Mouse (Mus musculus) CH12.LX (cell line): ENCODE data around the gene Chpt1. TPM values are rescaled to one million over a fixed set of nuclear protein-coding genes. Genes with fewer than 3 reads are reported as not detected.
"Not testable (repeated sequence)": the region's sequence is repeated elsewhere in the genome, so short reads cannot be mapped to it uniquely, and the experiment has no call there.

ENCODE experiments used
- DNase-seq: peaks from one replicate; pipeline ENCODE4 v3.0.0-alpha.2; 2013; ENCODE audit errors: extremely low read depth
- H3K27ac ChIP-seq: 2 replicates; pipeline ENCODE4 v1.5.1; 2012; ENCODE audit warnings: low read depth, mild to moderate bottlenecking, control low read depth, moderate library complexity; ENCODE audit not compliant: insufficient read depth
- H3K27me3 ChIP-seq: replicated peaks from 2 replicates; pipeline ENCODE3; 2012; ENCODE audit warnings: inconsistent platforms
- H3K36me3 ChIP-seq, 2 experiments: replicated peaks in 1 of 2; 2 replicates each; pipeline versions ENCODE3 to v1.6.1; 2012; ENCODE audit warnings: inconsistent platforms in 1 of 2, low read length in 1 of 2, mild to moderate bottlenecking in 1 of 2, mixed read lengths in 1 of 2, moderate library complexity in 1 of 2; ENCODE audit not compliant: control insufficient read depth in 1 of 2, insufficient read depth in 1 of 2
- H3K4me1 ChIP-seq, 2 experiments: 2 replicates each; pipeline ENCODE4 v1.6.1; 2012; ENCODE audit warnings: inconsistent platforms in 1 of 2, moderate library complexity in 1 of 2; ENCODE audit not compliant: insufficient read depth in 2 of 2, control insufficient read depth in 1 of 2
- H3K4me2 ChIP-seq: 2 replicates; pipeline ENCODE4 v1.6.1; 2012; ENCODE audit warnings: low read depth, mild to moderate bottlenecking, control low read depth; ENCODE audit not compliant: poor library complexity, insufficient read depth, severe bottlenecking
- H3K4me3 ChIP-seq, 3 experiments: fragments of 150-350 bp in 1 of 3; sonication (generic) in 1 of 3; replicated peaks in 1 of 3; 2 replicates each; pipeline versions ENCODE3 to v1.5.1; 2011 to 2012; ENCODE audit warnings: low read depth in 2 of 3, low read length in 2 of 3, mild to moderate bottlenecking in 2 of 3, moderate library complexity in 2 of 3, control low read depth in 1 of 3, improper control_type of control experiment in 1 of 3, inconsistent platforms in 1 of 3, mixed read lengths in 1 of 3; ENCODE audit not compliant: poor library complexity in 1 of 3
- H3K79me2 ChIP-seq: replicated peaks from 2 replicates; pipeline ENCODE4 v1.6.1; 2012; ENCODE audit warnings: mild to moderate bottlenecking, moderate library complexity; ENCODE audit not compliant: control insufficient read depth, poor library complexity, insufficient read depth, severe bottlenecking; ENCODE audit errors: extremely low read depth
- H3K9ac ChIP-seq: 2 replicates; pipeline ENCODE4 v1.6.1; 2012; ENCODE audit warnings: low read depth, mild to moderate bottlenecking, control low read depth, moderate library complexity; ENCODE audit not compliant: insufficient read depth
- H3K9me3 ChIP-seq: replicated peaks from 2 replicates; pipeline ENCODE3; 2012; ENCODE audit warnings: low read length, inconsistent platforms, mixed read lengths
- BHLHE40 ChIP-seq: IDR thresholded peaks from 2 replicates; pipeline ENCODE4 v1.6.1; 2011; ENCODE audit warnings: mild to moderate bottlenecking, low read depth, low read length, improper control_type of control experiment
- CHD2 ChIP-seq: IDR thresholded peaks from 2 replicates; pipeline ENCODE4 v1.6.1; 2011; ENCODE audit warnings: low read length, improper control_type of control experiment
- CTCF ChIP-seq, 2 experiments: IDR thresholded peaks in 1 of 2; conservative IDR thresholded peaks in 1 of 2; 2 replicates each; pipeline ENCODE4 v1.5.1; 2011 to 2012; ENCODE audit warnings: low read depth in 2 of 2, low read length in 2 of 2, improper control_type of control experiment in 1 of 2, inconsistent platforms in 1 of 2, mild to moderate bottlenecking in 1 of 2, moderate library complexity in 1 of 2
- ELF1 ChIP-seq: IDR thresholded peaks from 2 replicates; pipeline ENCODE4 v1.6.1; 2014; ENCODE audit warnings: low read depth, mild to moderate bottlenecking, inconsistent platforms, low read length, improper control_type of control experiment
- GABPA ChIP-seq: IDR thresholded peaks from 2 replicates; pipeline ENCODE4 v1.6.1; 2012; ENCODE audit warnings: low read depth, low read length, improper control_type of control experiment, inconsistent platforms; ENCODE audit not compliant: insufficient replicate concordance
- HCFC1 ChIP-seq: IDR thresholded peaks from 2 replicates; pipeline ENCODE4 v1.6.1; 2012; ENCODE audit warnings: low read depth, mild to moderate bottlenecking, inconsistent platforms, low read length, improper control_type of control experiment
- JUN ChIP-seq: IDR thresholded peaks from 2 replicates; pipeline ENCODE4 v1.6.1; 2011; ENCODE audit warnings: low read depth, mild to moderate bottlenecking, low read length, improper control_type of control experiment, moderate library complexity; ENCODE audit not compliant: insufficient read depth
- JUND ChIP-seq: conservative IDR thresholded peaks from 2 replicates; pipeline ENCODE4 v1.6.1; 2011; ENCODE audit warnings: low read depth, low read length, improper control_type of control experiment
- KAT2A ChIP-seq: IDR thresholded peaks from 2 replicates; pipeline ENCODE4 v1.6.1; 2012; ENCODE audit warnings: low read length, improper control_type of control experiment, inconsistent platforms; ENCODE audit not compliant: insufficient replicate concordance
- MAFK ChIP-seq: IDR thresholded peaks from 2 replicates; pipeline ENCODE4 v1.6.1; 2011; ENCODE audit warnings: low read length, improper control_type of control experiment; ENCODE audit not compliant: insufficient replicate concordance
- MAX ChIP-seq: IDR thresholded peaks from 2 replicates; pipeline ENCODE4 v1.6.1; 2011; ENCODE audit warnings: low read length, improper control_type of control experiment
- MAZ ChIP-seq: IDR thresholded peaks from 2 replicates; pipeline ENCODE4 v1.6.1; 2012; ENCODE audit warnings: low read depth, mild to moderate bottlenecking, inconsistent platforms, low read length, improper control_type of control experiment, moderate library complexity
- MXI1 ChIP-seq: IDR thresholded peaks from 2 replicates; pipeline ENCODE4 v1.6.1; 2011; ENCODE audit warnings: mild to moderate bottlenecking, low read depth, low read length, improper control_type of control experiment
- POLR2AphosphoS2 ChIP-seq: IDR thresholded peaks from 2 replicates; pipeline ENCODE4 v1.6.1; 2011; ENCODE audit warnings: low read depth, low read length, improper control_type of control experiment
- SMC3 ChIP-seq: IDR thresholded peaks from 2 replicates; pipeline ENCODE4 v1.6.1; 2011; ENCODE audit warnings: low read depth, low read length, improper control_type of control experiment
- USF1 ChIP-seq: IDR thresholded peaks from 2 replicates; pipeline ENCODE4 v1.6.1; 2014; ENCODE audit warnings: low read depth, mild to moderate bottlenecking, inconsistent platforms, low read length, improper control_type of control experiment
- USF2 ChIP-seq: conservative IDR thresholded peaks from 2 replicates; pipeline ENCODE4 v1.6.1; 2011; ENCODE audit warnings: low read depth, low read length, improper control_type of control experiment
- ZC3H11A ChIP-seq: IDR thresholded peaks from 2 replicates; pipeline ENCODE4 v1.6.1; 2012; ENCODE audit warnings: low read depth, mild to moderate bottlenecking, inconsistent platforms, low read length, improper control_type of control experiment
- dilution Hi-C: fragments of 300-500 bp; cut with MboI; formaldehyde crosslinking; loops from 2 replicates; pipeline ENCODE4 v1.14.3; 2020; ENCODE audit warnings: low sequenced_read_pairs; ENCODE audit not compliant: extremely low pct_unique_long_range_greater_than_20kb, extremely low pct_ligation_motif_present
- in situ Hi-C: fragments of 300-500 bp; cut with MboI; formaldehyde crosslinking; loops from 3 replicates; pipeline ENCODE4 v1.14.3; 2019; ENCODE audit warnings: low sequenced_read_pairs, low pct_ligation_motif_present, low pct_unique_long_range_greater_than_20kb, mixed read lengths
- polyA plus RNA-seq: library from polyadenylated mRNA; unstranded; fragments of >175 nt; gene quantifications from 2 replicates; pipeline ENCODE4 v1.2.1, GENCODE M21; 2012; ENCODE audit warnings: low read depth; ENCODE audit not compliant: insufficient read length
- total RNA-seq, 2 experiments: library from RNA; depleted of rRNA; stranded (reverse); fragments of 300-350 nt in 1 of 2; fragments of >200 nt in 1 of 2; gene quantifications; 2 replicates each; pipeline ENCODE4 v1.2.3; 2012 to 2014

Gene Chpt1
- total and polyA plus RNA-seq, 3 experiments: 8.1 to 10.1 (median 8.1) TPM

GRCm38 (mm10) chr10:88491632-88492031 lies 12.2 kb downstream of the Chpt1 start (continued):
- TF ChIP-seq HCFC1 (no peak; the same call in 1 of the 2 replicates), ELF1 (no peak), JUN (peak; percentile 45; the same call in 1 of the 2 replicates), GABPA (no peak), SMC3 (peak; percentile 40), KAT2A (no peak), MAFK (no peak), CHD2 (no peak)

DNA sequence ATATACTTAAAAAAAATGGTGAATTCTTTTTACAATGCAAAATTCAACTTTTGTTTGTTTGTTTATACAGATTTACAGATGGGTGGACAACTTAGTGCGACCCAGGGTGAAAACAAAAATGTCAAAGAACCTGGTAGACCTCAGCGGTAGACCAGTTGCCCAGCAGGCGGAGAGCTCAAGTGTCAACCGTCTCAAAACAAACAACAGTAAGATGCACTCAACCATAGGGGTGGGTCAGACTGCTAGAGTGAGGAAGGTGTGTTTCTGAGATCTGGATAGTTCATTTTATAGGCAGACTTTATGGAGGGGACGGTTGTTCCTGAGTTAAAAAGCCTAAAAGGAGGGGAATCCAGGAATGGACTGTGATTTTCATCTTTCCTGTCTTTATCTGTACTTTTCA lies 15.2 kb downstream of the Chpt1 start:
- TF ChIP-seq MAZ: no peak
- TF ChIP-seq CHD2: no peak
- no peak for TF ChIP-seq USF2
- TF ChIP-seq JUN: no peak
- no peak for TF ChIP-seq BHLHE40
- no peak for TF ChIP-seq MAX
- TF ChIP-seq MXI1: no peak
- TF ChIP-seq CTCF (conservative IDR thresholded peaks at IDR 0.05 in 1 of 2, IDR thresholded peaks at IDR 0.05 in 1 of 2; ENCODE audit: low read depth in 2 of 2, low read length in 2 of 2): no peak
- no peak for TF ChIP-seq POLR2AphosphoS2
- TF ChIP-seq JUND: no peak
- no peak for TF ChIP-seq ZC3H11A
- no peak for TF ChIP-seq USF1
- DNase-seq: no peak
- Histone ChIP-seq H3K27ac (no peak overlapping the region), H3K4me1 (peaks cover 2 to 19% of the 10 kb centered on the region in 2 experiments; a peak in 3 of 4 replicates), H3K79me2 (no peaks in the 10 kb centered on the region), H3K9ac (no peak overlapping the region), H3K9me3 (no peaks in the 10 kb centered on the region), H3K4me3 (no peak overlapping the region), H3K36me3 (no peaks in the 10 kb centered on the region), H3K27me3 (no peaks in the 10 kb centered on the region), H3K4me2 (no peak overlapping the region)
- in situ Hi-C loops (no loop called here), dilution Hi-C loops (no loop called here)

DNA sequence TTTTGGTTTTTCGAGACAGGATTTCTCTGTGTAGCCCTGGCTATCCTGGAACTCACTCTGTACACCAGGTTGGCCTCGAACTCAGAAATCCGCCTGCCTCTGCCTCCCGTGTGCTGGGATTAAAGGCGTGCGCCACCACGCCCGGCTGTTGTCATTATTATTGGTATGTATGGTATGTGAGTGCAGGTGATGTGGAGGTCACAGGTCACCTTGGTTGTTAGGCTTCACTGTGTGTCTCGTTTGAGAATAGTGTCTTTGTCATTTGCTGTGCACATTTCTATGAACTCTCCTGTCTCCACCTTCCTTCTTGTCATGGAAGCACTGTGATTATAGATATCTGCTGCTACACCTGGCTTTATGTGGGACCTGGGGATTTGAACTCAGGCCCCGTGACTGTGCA lies 21.0 kb downstream of the Chpt1 start:
- H3K4me3 ChIP-seq, H3K27ac ChIP-seq, H3K9ac ChIP-seq, in situ Hi-C loops, dilution Hi-C loops, DNase-seq, H3K27me3 ChIP-seq, H3K4me1 ChIP-seq, H3K4me2 ChIP-seq, H3K36me3 ChIP-seq, H3K9me3 ChIP-seq, H3K79me2 ChIP-seq: not testable (repeated sequence)
